Mouse (Mus musculus) bone marrow, adult 2 months (tissue): ENCODE measurements around the gene AL607142.1.

Experiments used
- CTCF ChIP-seq: fragments of 200-500 bp; IDR thresholded peaks from 2 replicates; pipeline ENCODE4 v1.5.1; 2011; ENCODE audit warnings: low read length, control low read depth; ENCODE audit not compliant: control insufficient read depth, insufficient read depth
- POLR2A ChIP-seq: fragments of 200-500 bp; IDR thresholded peaks from 2 replicates; pipeline ENCODE4 v1.6.1; 2011; ENCODE audit warnings: low read depth, mild to moderate bottlenecking, control low read depth, low read length, borderline replicate concordance; ENCODE audit not compliant: control insufficient read depth

DNA sequence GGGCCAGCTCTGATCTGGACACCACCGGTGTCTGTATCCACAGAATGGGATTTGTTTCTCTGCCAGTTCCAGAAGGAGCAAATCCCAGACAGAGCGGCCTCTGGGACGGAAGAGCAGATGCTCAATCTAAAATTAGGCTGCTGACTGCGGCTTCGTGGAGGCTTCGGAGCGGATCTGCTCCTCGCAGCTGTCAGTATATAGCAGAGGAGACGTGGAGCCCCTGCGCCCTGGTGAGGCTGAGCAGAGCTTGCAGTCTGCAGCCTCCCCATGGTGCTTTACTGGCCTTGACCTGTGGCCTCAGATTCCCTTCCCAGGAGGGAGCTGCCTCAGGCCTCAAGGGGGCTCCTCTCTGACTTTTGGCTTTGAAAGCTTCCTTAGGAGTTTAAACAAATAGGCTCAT, 40.7 kb upstream of the AL607142.1 start:
- no peak for TF ChIP-seq POLR2A
- TF ChIP-seq CTCF: no peak
